Mouse (Mus musculus): ENCODE results near the gene Lhfp. TPM values are rescaled to one million over a fixed set of nuclear protein-coding genes. Genes with fewer than 3 reads are reported as not detected.

Lhfp gene
- polyA plus RNA-seq, 1 experiment from 2014 or later = 89.7 TPM

GRCm38 (mm10) chr3:53074264-53074663 is 32.9 kb downstream of the Lhfp start:
- H3K36me3 ChIP-seq (ENCODE audit: control insufficient read depth, insufficient read depth, low read length) = no peaks in the 10 kb centered on the region
- no peak overlapping the region for H3K4me3 ChIP-seq (ENCODE audit: low read length)
- H3K27me3 ChIP-seq (ENCODE audit: control insufficient read depth, insufficient read depth, low read length) = no peaks in the 10 kb centered on the region
- ATAC-seq (ENCODE audit: low FRiP score, low TSS enrichment) = no peak
- H3K4me1 ChIP-seq (ENCODE audit: control insufficient read depth, insufficient read depth, low read length) = no peaks in the 10 kb centered on the region
- H3K9ac ChIP-seq (ENCODE audit: low read depth, low read length) = no peak overlapping the region
- H3K9me3 ChIP-seq (ENCODE audit: control insufficient read depth, low read length) = no peaks in the 10 kb centered on the region
- H3K4me2 ChIP-seq (replicated peaks; ENCODE audit: low read depth, low read length) = no peak overlapping the region
- H3K27ac ChIP-seq (ENCODE audit: low read depth, low read length) = no peak overlapping the region
- WGBS = 91% methylated on average over 4 of the region's 4 CpGs

GRCm38 (mm10) chr3:53074761-53075160 is 33.4 kb downstream of the Lhfp start:
- H3K27me3 ChIP-seq (ENCODE audit: control insufficient read depth, insufficient read depth, low read length) = no peaks in the 10 kb centered on the region
- H3K27ac ChIP-seq (ENCODE audit: low read depth, low read length) = no peak overlapping the region
- no peak overlapping the region for H3K9ac ChIP-seq (ENCODE audit: low read depth, low read length)
- ATAC-seq (ENCODE audit: low FRiP score, low TSS enrichment) = no peak
- no peaks in the 10 kb centered on the region for H3K4me1 ChIP-seq (ENCODE audit: control insufficient read depth, insufficient read depth, low read length)
- H3K36me3 ChIP-seq (ENCODE audit: control insufficient read depth, insufficient read depth, low read length) = no peaks in the 10 kb centered on the region
- WGBS = 82% methylated on average over 3 of the region's 3 CpGs
- no peaks in the 10 kb centered on the region for H3K9me3 ChIP-seq (ENCODE audit: control insufficient read depth, low read length)
- no peak overlapping the region for H3K4me3 ChIP-seq (ENCODE audit: low read length)
- no peak overlapping the region for H3K4me2 ChIP-seq (replicated peaks; ENCODE audit: low read depth, low read length)

- ATAC-seq (ENCODE audit: low FRiP score, low TSS enrichment) = no peak
Measured at GRCm38 (mm10) chr3:53080286-53080685, 39.0 kb downstream of the Lhfp start.

GRCm38 (mm10) chr3:53080710-53081109 is 39.4 kb downstream of the Lhfp start:
- WGBS = 97% methylated on average over 8 of the region's 8 CpGs
- Histone ChIP-seq H3K27ac (ENCODE audit: low read depth, low read length) (no peak overlapping the region), H3K9ac (ENCODE audit: low read depth, low read length) (no peak overlapping the region), H3K27me3 (ENCODE audit: control insufficient read depth, insufficient read depth, low read length) (no peaks in the 10 kb centered on the region), H3K4me2 (replicated peaks; ENCODE audit: low read depth, low read length) (no peak overlapping the region), H3K9me3 (ENCODE audit: control insufficient read depth, low read length) (no peaks in the 10 kb centered on the region), H3K4me1 (ENCODE audit: control insufficient read depth, insufficient read depth, low read length) (no peaks in the 10 kb centered on the region), H3K4me3 (ENCODE audit: low read length) (no peak overlapping the region), H3K36me3 (ENCODE audit: control insufficient read depth, insufficient read depth, low read length) (no peaks in the 10 kb centered on the region)
- no peak for ATAC-seq (ENCODE audit: low FRiP score, low TSS enrichment)

More at GRCm38 (mm10) chr3:53080286-53080685, 39.0 kb downstream of the Lhfp start:
- Histone ChIP-seq H3K36me3 (ENCODE audit: control insufficient read depth, insufficient read depth, low read length) (no peaks in the 10 kb centered on the region), H3K4me2 (replicated peaks; ENCODE audit: low read depth, low read length) (no peak overlapping the region), H3K27ac (ENCODE audit: low read depth, low read length) (no peak overlapping the region), H3K4me3 (ENCODE audit: low read length) (no peak overlapping the region), H3K9ac (ENCODE audit: low read depth, low read length) (no peak overlapping the region), H3K27me3 (ENCODE audit: control insufficient read depth, insufficient read depth, low read length) (no peaks in the 10 kb centered on the region), H3K4me1 (ENCODE audit: control insufficient read depth, insufficient read depth, low read length) (no peaks in the 10 kb centered on the region), H3K9me3 (ENCODE audit: control insufficient read depth, low read length) (no peaks in the 10 kb centered on the region)
- WGBS = 95% methylated on average over 6 of the region's 6 CpGs

- WGBS = 69% methylated on average over 5 of the region's 5 CpGs
- Histone ChIP-seq H3K9me3 (ENCODE audit: control insufficient read depth, low read length) (no peaks in the 10 kb centered on the region), H3K4me3 (ENCODE audit: low read length) (no peak overlapping the region), H3K4me1 (ENCODE audit: control insufficient read depth, insufficient read depth, low read length) (no peaks in the 10 kb centered on the region), H3K4me2 (replicated peaks; ENCODE audit: low read depth, low read length) (no peak overlapping the region), H3K27me3 (ENCODE audit: control insufficient read depth, insufficient read depth, low read length) (no peaks in the 10 kb centered on the region), H3K9ac (ENCODE audit: low read depth, low read length) (no peak overlapping the region), H3K36me3 (ENCODE audit: control insufficient read depth, insufficient read depth, low read length) (no peaks in the 10 kb centered on the region), H3K27ac (ENCODE audit: low read depth, low read length) (no peak overlapping the region)
- no peak for ATAC-seq (ENCODE audit: low FRiP score, low TSS enrichment)
Measured at GRCm38 (mm10) chr3:53083717-53084116, 42.4 kb downstream of the Lhfp start.

- Histone ChIP-seq H3K36me3 (ENCODE audit: control insufficient read depth, insufficient read depth, low read length) (no peaks in the 10 kb centered on the region), H3K27me3 (ENCODE audit: control insufficient read depth, insufficient read depth, low read length) (no peaks in the 10 kb centered on the region), H3K9me3 (ENCODE audit: control insufficient read depth, low read length) (no peaks in the 10 kb centered on the region), H3K4me1 (ENCODE audit: control insufficient read depth, insufficient read depth, low read length) (no peaks in the 10 kb centered on the region), H3K27ac (ENCODE audit: low read depth, low read length) (no peak overlapping the region), H3K9ac (ENCODE audit: low read depth, low read length) (no peak overlapping the region), H3K4me2 (replicated peaks; ENCODE audit: low read depth, low read length) (no peak overlapping the region), H3K4me3 (ENCODE audit: low read length) (no peak overlapping the region)
- no peak for ATAC-seq (ENCODE audit: low FRiP score, low TSS enrichment)
- 87% methylated on average over 8 of the region's 8 CpGs for WGBS
Measured at GRCm38 (mm10) chr3:53084806-53085205, 43.5 kb downstream of the Lhfp start.

GRCm38 (mm10) chr3:53086481-53087155 is 45.3 kb downstream of the Lhfp start:
- no peak overlapping the region for H3K27ac ChIP-seq (ENCODE audit: low read depth, low read length)
- no peak overlapping the region for H3K4me2 ChIP-seq (replicated peaks; ENCODE audit: low read depth, low read length)
- WGBS = 65% methylated on average over 7 of the region's 7 CpGs

GRCm38 (mm10) chr3:53087156-53087805 is 46.0 kb downstream of the Lhfp start:
- Histone ChIP-seq H3K9ac (ENCODE audit: low read depth, low read length) (no peak overlapping the region), H3K36me3 (ENCODE audit: control insufficient read depth, insufficient read depth, low read length) (no peaks in the 10 kb centered on the region), H3K4me2 (replicated peaks; ENCODE audit: low read depth, low read length) (no peak overlapping the region), H3K4me3 (ENCODE audit: low read length) (no peak overlapping the region), H3K27me3 (ENCODE audit: control insufficient read depth, insufficient read depth, low read length) (no peaks in the 10 kb centered on the region), H3K27ac (ENCODE audit: low read depth, low read length) (no peak overlapping the region), H3K4me1 (ENCODE audit: control insufficient read depth, insufficient read depth, low read length) (no peaks in the 10 kb centered on the region), H3K9me3 (ENCODE audit: control insufficient read depth, low read length) (no peaks in the 10 kb centered on the region)
- no peak for ATAC-seq (ENCODE audit: low FRiP score, low TSS enrichment)
- WGBS = 57% methylated on average over 8 of the region's 8 CpGs

More at GRCm38 (mm10) chr3:53086481-53087155, 45.3 kb downstream of the Lhfp start:
- Histone ChIP-seq H3K36me3 (ENCODE audit: control insufficient read depth, insufficient read depth, low read length) (no peaks in the 10 kb centered on the region), H3K9ac (ENCODE audit: low read depth, low read length) (no peak overlapping the region), H3K4me1 (ENCODE audit: control insufficient read depth, insufficient read depth, low read length) (no peaks in the 10 kb centered on the region), H3K27me3 (ENCODE audit: control insufficient read depth, insufficient read depth, low read length) (no peaks in the 10 kb centered on the region), H3K4me3 (ENCODE audit: low read length) (no peak overlapping the region), H3K9me3 (ENCODE audit: control insufficient read depth, low read length) (no peaks in the 10 kb centered on the region)
- no peak for ATAC-seq (ENCODE audit: low FRiP score, low TSS enrichment)

- Histone ChIP-seq H3K27ac (ENCODE audit: low read depth, low read length) (no peak overlapping the region), H3K4me1 (ENCODE audit: control insufficient read depth, insufficient read depth, low read length) (no peaks in the 10 kb centered on the region), H3K36me3 (ENCODE audit: control insufficient read depth, insufficient read depth, low read length) (no peaks in the 10 kb centered on the region), H3K9ac (ENCODE audit: low read depth, low read length) (no peak overlapping the region), H3K4me3 (ENCODE audit: low read length) (no peak overlapping the region), H3K4me2 (replicated peaks; ENCODE audit: low read depth, low read length) (no peak overlapping the region), H3K27me3 (ENCODE audit: control insufficient read depth, insufficient read depth, low read length) (no peaks in the 10 kb centered on the region), H3K9me3 (ENCODE audit: control insufficient read depth, low read length) (no peaks in the 10 kb centered on the region)
- WGBS = 93% methylated on average over 2 of the region's 2 CpGs
- no peak for ATAC-seq (ENCODE audit: low FRiP score, low TSS enrichment)
Measured at GRCm38 (mm10) chr3:53089921-53090320, 48.6 kb downstream of the Lhfp start.
